Mouse (Mus musculus): ENCODE data around the gene Vav3. TPM values are rescaled to one million over a fixed set of nuclear protein-coding genes. Genes with fewer than 3 reads are reported as not detected.

The Vav3 gene
- polyA plus RNA-seq, 1 experiment, result 8.8 TPM

GRCm38 (mm10) chr3:109470651-109471255 lies 130.3 kb downstream of the Vav3 start:
- Histone ChIP-seq H3K27ac (ENCODE audit: insufficient read depth, low read length) (no peak overlapping the region), H3K4me3 (replicated peaks; ENCODE audit: insufficient read depth, low read depth, low read length) (no peak overlapping the region), H3K4me1 (ENCODE audit: control insufficient read depth, insufficient read depth, low read length) (no peaks in the 10 kb centered on the region), H3K27me3 (ENCODE audit: control insufficient read depth, insufficient read depth, low read length) (no peaks in the 10 kb centered on the region)
- 96% methylated on average over 1 of the region's 1 CpGs for WGBS
- no peak for DNase-seq
- no peak for TF ChIP-seq CTCF (IDR thresholded peaks at IDR 0.05; ENCODE audit: borderline replicate concordance, insufficient read depth, low read depth, low read length)
- no peak for TF ChIP-seq POLR2A (IDR thresholded peaks at IDR 0.05; ENCODE audit: borderline replicate concordance, insufficient read depth, low read length)

- Histone ChIP-seq H3K4me3 (replicated peaks; ENCODE audit: insufficient read depth, low read depth, low read length) (no peak overlapping the region), H3K4me1 (ENCODE audit: control insufficient read depth, insufficient read depth, low read length) (no peaks in the 10 kb centered on the region), H3K27ac (ENCODE audit: insufficient read depth, low read length) (no peak overlapping the region), H3K27me3 (ENCODE audit: control insufficient read depth, insufficient read depth, low read length) (no peaks in the 10 kb centered on the region)
- TF ChIP-seq CTCF (IDR thresholded peaks at IDR 0.05; ENCODE audit: borderline replicate concordance, insufficient read depth, low read depth, low read length), result no peak
- no peak for TF ChIP-seq POLR2A (IDR thresholded peaks at IDR 0.05; ENCODE audit: borderline replicate concordance, insufficient read depth, low read length)
- DNase-seq, result no peak
- WGBS, result 68% methylated on average over 8 of the region's 8 CpGs
These were observed 136.1 kb downstream of the Vav3 start for GRCm38 (mm10) chr3:109476521-109476920.

GRCm38 (mm10) chr3:109478297-109478696 lies 137.8 kb downstream of the Vav3 start:
- no peak for TF ChIP-seq CTCF (IDR thresholded peaks at IDR 0.05; ENCODE audit: borderline replicate concordance, insufficient read depth, low read depth, low read length)
- TF ChIP-seq POLR2A (IDR thresholded peaks at IDR 0.05; ENCODE audit: borderline replicate concordance, insufficient read depth, low read length), result no peak
- Histone ChIP-seq H3K27ac (ENCODE audit: insufficient read depth, low read length) (no peak overlapping the region), H3K4me1 (ENCODE audit: control insufficient read depth, insufficient read depth, low read length) (no peaks in the 10 kb centered on the region), H3K27me3 (ENCODE audit: control insufficient read depth, insufficient read depth, low read length) (no peaks in the 10 kb centered on the region), H3K4me3 (replicated peaks; ENCODE audit: insufficient read depth, low read depth, low read length) (no peak overlapping the region)
- WGBS, result 91% methylated on average over 4 of the region's 4 CpGs
- no peak for DNase-seq

GRCm38 (mm10) chr3:109480625-109481024 lies 140.2 kb downstream of the Vav3 start:
- H3K27me3 ChIP-seq (ENCODE audit: control insufficient read depth, insufficient read depth, low read length), result no peaks in the 10 kb centered on the region
- H3K4me3 ChIP-seq (replicated peaks; ENCODE audit: insufficient read depth, low read depth, low read length), result no peak overlapping the region
- TF ChIP-seq CTCF (IDR thresholded peaks at IDR 0.05; ENCODE audit: borderline replicate concordance, insufficient read depth, low read depth, low read length), result no peak
- TF ChIP-seq POLR2A (IDR thresholded peaks at IDR 0.05; ENCODE audit: borderline replicate concordance, insufficient read depth, low read length), result no peak
- H3K4me1 ChIP-seq (ENCODE audit: control insufficient read depth, insufficient read depth, low read length), result no peaks in the 10 kb centered on the region
- no peak for DNase-seq
- no peak overlapping the region for H3K27ac ChIP-seq (ENCODE audit: insufficient read depth, low read length)
- 80% methylated on average over 2 of the region's 2 CpGs for WGBS

GRCm38 (mm10) chr3:109486786-109487185 lies 146.3 kb downstream of the Vav3 start:
- WGBS, result 72% methylated on average over 3 of the region's 3 CpGs
- TF ChIP-seq CTCF (IDR thresholded peaks at IDR 0.05; ENCODE audit: borderline replicate concordance, insufficient read depth, low read depth, low read length) (no peak), POLR2A (IDR thresholded peaks at IDR 0.05; ENCODE audit: borderline replicate concordance, insufficient read depth, low read length) (no peak)
- no peak overlapping the region for H3K4me3 ChIP-seq (replicated peaks; ENCODE audit: insufficient read depth, low read depth, low read length)
- H3K4me1 ChIP-seq (ENCODE audit: control insufficient read depth, insufficient read depth, low read length), result no peaks in the 10 kb centered on the region
- no peak for DNase-seq
- H3K27me3 ChIP-seq (ENCODE audit: control insufficient read depth, insufficient read depth, low read length), result no peaks in the 10 kb centered on the region
- no peak overlapping the region for H3K27ac ChIP-seq (ENCODE audit: insufficient read depth, low read length)

- H3K27me3 ChIP-seq (ENCODE audit: control insufficient read depth, insufficient read depth, low read length), result no peaks in the 10 kb centered on the region
- no peak for DNase-seq
- no peaks in the 10 kb centered on the region for H3K4me1 ChIP-seq (ENCODE audit: control insufficient read depth, insufficient read depth, low read length)
- H3K4me3 ChIP-seq (replicated peaks; ENCODE audit: insufficient read depth, low read depth, low read length), result no peak overlapping the region
- 81% methylated on average over 4 of the region's 4 CpGs for WGBS
- TF ChIP-seq POLR2A (IDR thresholded peaks at IDR 0.05; ENCODE audit: borderline replicate concordance, insufficient read depth, low read length) (no peak), CTCF (IDR thresholded peaks at IDR 0.05; ENCODE audit: borderline replicate concordance, insufficient read depth, low read depth, low read length) (no peak)
- no peak overlapping the region for H3K27ac ChIP-seq (ENCODE audit: insufficient read depth, low read length)
These were observed 147.4 kb downstream of the Vav3 start for GRCm38 (mm10) chr3:109487823-109488222.

- DNase-seq, result no peak
- 36% methylated on average over 4 of the region's 4 CpGs for WGBS
- Histone ChIP-seq H3K27ac (ENCODE audit: insufficient read depth, low read length) (no peak overlapping the region), H3K4me1 (ENCODE audit: control insufficient read depth, insufficient read depth, low read length) (no peaks in the 10 kb centered on the region), H3K4me3 (replicated peaks; ENCODE audit: insufficient read depth, low read depth, low read length) (no peak overlapping the region), H3K27me3 (ENCODE audit: control insufficient read depth, insufficient read depth, low read length) (no peaks in the 10 kb centered on the region)
- TF ChIP-seq POLR2A (IDR thresholded peaks at IDR 0.05; ENCODE audit: borderline replicate concordance, insufficient read depth, low read length) (no peak), CTCF (IDR thresholded peaks at IDR 0.05; ENCODE audit: borderline replicate concordance, insufficient read depth, low read depth, low read length) (no peak)
These were observed 148.3 kb downstream of the Vav3 start for GRCm38 (mm10) chr3:109488750-109489171.

- WGBS, result 64% methylated on average over 11 of the region's 11 CpGs
- TF ChIP-seq POLR2A (IDR thresholded peaks at IDR 0.05; ENCODE audit: borderline replicate concordance, insufficient read depth, low read length) (no peak), CTCF (IDR thresholded peaks at IDR 0.05; ENCODE audit: borderline replicate concordance, insufficient read depth, low read depth, low read length) (no peak)
- H3K27ac ChIP-seq (ENCODE audit: insufficient read depth, low read length), result no peak overlapping the region
- H3K4me3 ChIP-seq (replicated peaks; ENCODE audit: insufficient read depth, low read depth, low read length), result no peak overlapping the region
- no peak for DNase-seq
- H3K4me1 ChIP-seq (ENCODE audit: control insufficient read depth, insufficient read depth, low read length), result no peaks in the 10 kb centered on the region
- H3K27me3 ChIP-seq (ENCODE audit: control insufficient read depth, insufficient read depth, low read length), result no peaks in the 10 kb centered on the region
These were observed 150.3 kb downstream of the Vav3 start for GRCm38 (mm10) chr3:109490561-109491296.
